In the genomic region with DNA sequence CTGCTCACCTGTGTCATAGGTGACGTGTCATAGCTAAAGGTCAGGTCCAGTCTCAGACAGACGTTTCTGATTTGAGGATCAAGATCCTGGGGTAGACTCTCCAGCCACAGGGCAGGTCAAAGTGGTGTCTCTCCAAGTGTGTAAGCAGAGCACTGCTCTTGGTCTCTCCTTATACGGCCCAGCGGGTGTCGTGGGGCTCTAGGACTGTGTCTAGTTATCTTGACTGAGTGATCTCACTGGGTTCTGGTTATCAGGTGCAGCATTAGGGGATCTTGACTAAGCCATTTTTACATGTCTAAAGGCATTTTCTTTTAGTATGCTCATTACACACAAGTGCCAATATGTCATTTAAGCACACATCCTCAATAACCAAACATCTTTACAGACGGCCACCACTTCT, we compare ENCODE assay signal across 28 mouse cellular contexts. TPM values are rescaled to one million over a fixed set of nuclear protein-coding genes. Genes with fewer than 3 reads are reported as not detected.
DNase-seq lines count a peak whose midpoint lies in the region; ATAC-seq and TF ChIP-seq lines count a peak whose summit lies in the region.
"Had no signal": no experiment of that assay in that cellular context is flagged by ENCODE, and none has a peak within 500 bp of the region (broad histone marks: within the 10 kb centered on the region; RNA-seq: fewer than 3 reads in every experiment).

No protein-coding gene starts in this region.

- no peak overlapping the region for H3K27ac ChIP-seq in liver, postnatal 0 days (ENCODE audit: low read depth)
- H3K27ac ChIP-seq in liver, embryonic 14.5 days: no peak overlapping the region
- H3K27ac ChIP-seq: embryonic facial prominence, embryonic 12.5 days; embryonic facial prominence, embryonic 15.5 days; gastrocnemius, adult 2 months; heart, embryonic 13.5 days; hindbrain, embryonic 14.5 days had no signal

- TF ChIP-seq EP300 in liver, postnatal 0 days (IDR thresholded peaks at IDR 0.05; ENCODE audit: low read depth): no peak
- TF ChIP-seq EP300 in liver, embryonic 14.5 days (IDR thresholded peaks at IDR 0.05; ENCODE audit: low read depth): no peak

- 70% methylated on average over 6 of the region's 6 CpGs for WGBS in liver, postnatal 0 days (ENCODE audit: insufficient replicate concordance)
- 49% methylated on average over 6 of the region's 6 CpGs for whole genome bisulfite sequencing in liver, embryonic 14.5 days (ENCODE audit: insufficient replicate concordance)

- peak; percentile 43 for DNase-seq in liver
- no peak for DNase-seq in liver, postnatal 0 days
- DNase-seq in liver, embryonic 14.5 days (ENCODE audit: low read depth in 3 of 3, low spot score in 3 of 3): no peak
- no peak for DNase-seq in kidney, postnatal 10 days
- DNase-seq in MN1 (ENCODE audit: low spot score): no peak
- no peak for DNase-seq in layer of hippocampus, postnatal 36 days
- DNase-seq: adrenal gland, adult 2 months; adrenal gland, postnatal 14 days; B cell, adult 2 months; cerebellum, adult 11 months; cerebellum, adult 2 months; cerebellum, adult 9-11 months; cerebellum, postnatal 25 days; forebrain, postnatal 0 days; gastrocnemius, adult 2 months; gastrocnemius, postnatal 14 days; heart, adult 18-20 months; heart, postnatal 14 days; heart, postnatal 4 days had no signal

- no peak overlapping the region for H3K4me3 ChIP-seq in liver, postnatal 0 days (ENCODE audit: low read depth, low read length)
- no peak overlapping the region for H3K4me3 ChIP-seq in liver, embryonic 14.5 days (ENCODE audit: insufficient read depth in 1 of 2, low read depth in 2 of 2, low read length in 2 of 2)
- H3K4me3 ChIP-seq: embryonic facial prominence, embryonic 12.5 days; embryonic facial prominence, embryonic 15.5 days; gastrocnemius, adult 2 months; heart, embryonic 13.5 days had no signal

- TF ChIP-seq CTCF in liver, postnatal 0 days (IDR thresholded peaks at IDR 0.05; ENCODE audit: low read depth): no peak
- no peak for TF ChIP-seq CTCF in liver, embryonic 14.5 days (IDR thresholded peaks at IDR 0.05; ENCODE audit: low read depth)

- no peaks in the 10 kb centered on the region for H3K27me3 ChIP-seq in liver, postnatal 0 days (ENCODE audit: insufficient read depth, low read length)
- no peaks in the 10 kb centered on the region for H3K27me3 ChIP-seq in liver, embryonic 14.5 days (ENCODE audit: control insufficient read depth, insufficient read depth, low read length)
- H3K27me3 ChIP-seq: CH12.LX; embryonic facial prominence, embryonic 12.5 days; embryonic facial prominence, embryonic 15.5 days; heart, embryonic 13.5 days had no signal

- H3K4me1 ChIP-seq in liver, postnatal 0 days (ENCODE audit: insufficient read depth): 0 out of 2 replicates have a peak, but pooled peaks cover 6% of the 10 kb centered on the region
- peaks cover 5 to 14% of the 10 kb centered on the region in 2 experiments for H3K4me1 ChIP-seq in liver, embryonic 14.5 days (replicated peaks; ENCODE audit: control insufficient read depth in 2 of 2, insufficient read depth in 2 of 2, low read length in 1 of 2)

- H3K9me3 ChIP-seq in liver, postnatal 0 days (ENCODE audit: low read length): no peaks in the 10 kb centered on the region
- no peaks in the 10 kb centered on the region for H3K9me3 ChIP-seq in liver, embryonic 14.5 days (ENCODE audit: control insufficient read depth, low read length)
- H3K9me3 ChIP-seq: embryonic facial prominence, embryonic 12.5 days; embryonic facial prominence, embryonic 15.5 days; G1E; heart, embryonic 13.5 days had no signal

- no peak overlapping the region for H3K9ac ChIP-seq in liver, postnatal 0 days (replicated peaks)
- H3K9ac ChIP-seq in liver, embryonic 14.5 days (replicated peaks): no peak overlapping the region
- H3K9ac ChIP-seq: embryonic facial prominence, embryonic 12.5 days; embryonic facial prominence, embryonic 15.5 days; forebrain, postnatal 0 days; heart, embryonic 13.5 days; hindbrain, embryonic 14.5 days had no signal

- H3K4me2 ChIP-seq in liver, postnatal 0 days (ENCODE audit: low read depth, low read length): no peak overlapping the region
- no peak overlapping the region for H3K4me2 ChIP-seq in liver, embryonic 14.5 days (ENCODE audit: low read depth)
- H3K4me2 ChIP-seq: embryonic facial prominence, embryonic 12.5 days; embryonic facial prominence, embryonic 15.5 days; heart, embryonic 13.5 days; hindbrain, embryonic 14.5 days had no signal

- ATAC-seq in liver, postnatal 0 days: no peak
- ATAC-seq in liver, embryonic 14.5 days (ENCODE audit: insufficient read depth): peak; percentile 69
- peak; percentile 42; the same call in 1 of the 2 replicates for ATAC-seq in megakaryocyte progenitor cell, adult 5-6 weeks (replicated peaks; ENCODE audit: poor library complexity)
- ATAC-seq: forebrain, embryonic 14.5 days; forebrain, postnatal 0 days had no signal

- H3K36me3 ChIP-seq in liver, postnatal 0 days (replicated peaks; ENCODE audit: insufficient read depth, low read length): no peaks in the 10 kb centered on the region
- no peaks in the 10 kb centered on the region for H3K36me3 ChIP-seq in liver, embryonic 14.5 days (replicated peaks; ENCODE audit: control insufficient read depth, insufficient read depth, low read depth)
- H3K36me3 ChIP-seq: embryonic facial prominence, embryonic 12.5 days; embryonic facial prominence, embryonic 15.5 days; heart, embryonic 13.5 days had no signal

RNA-seq across cellular contexts. Expression of gene Metap1d, which starts 18.0 kb away (rescaled TPM):
- 21.1 and 21.7 TPM in 2 replicates for polyA plus RNA-seq in liver, postnatal 0 days (2015; fragmentation: Nextera tagmentation; extraction: Ambion mirVana)
- polyA plus RNA-seq in liver, embryonic 14.5 days (2012; rRNA removed): 20.8 and 29.9 TPM in 2 replicates
- polyA plus RNA-seq in liver, embryonic 14.5 days (2014; fragmentation: Nextera tagmentation; extraction: Ambion mirVana): 22.2 TPM in 2 replicates
- 30.3 and 39.8 TPM in 2 replicates for total RNA-seq in megakaryocyte progenitor cell, adult 5-6 weeks (2015)
- 21.3 and 24.7 TPM in 2 replicates for total RNA-seq in megakaryocyte progenitor cell, adult 5-6 weeks (2017)
- total RNA-seq in layer of hippocampus, postnatal 36 days (2021): 10 to 100 TPM; 23.8 to 25.0 TPM

RNA-seq across cellular contexts. Expression of gene Dlx1, which starts 56.8 kb away (rescaled TPM):
- 0.06 and 0.09 TPM in 2 replicates for polyA plus RNA-seq in liver, postnatal 0 days (2015; fragmentation: Nextera tagmentation; extraction: Ambion mirVana)
- polyA plus RNA-seq in liver, embryonic 14.5 days (2012; rRNA removed): 0.07 and 0.38 TPM in 2 replicates
- not detected in 2 replicates for polyA plus RNA-seq in liver, embryonic 14.5 days (2014; fragmentation: Nextera tagmentation; extraction: Ambion mirVana)
- total RNA-seq in megakaryocyte progenitor cell, adult 5-6 weeks (2015): not detected in 2 replicates
- total RNA-seq in megakaryocyte progenitor cell, adult 5-6 weeks (2017): not detected in 2 replicates
- total RNA-seq in layer of hippocampus, postnatal 36 days (2021): 10 to 100 TPM; 15.0 to 16.2 TPM
- total RNA-seq: common myeloid progenitor, adult 5-6 weeks had no signal

Comparison
In these comparisons a context has a peak if more than half of its experiments do, and no peak if none do; other contexts are left out.
1. RNA of gene Dlx1, which starts 56.8 kb away (total RNA-seq): 15.0 to 16.2 TPM in layer of hippocampus, postnatal 36 days; not detected in megakaryocyte progenitor cell, adult 5-6 weeks; every median in the first group is over 10 times any median in the second.